Mouse (Mus musculus) CH12.LX (cell line): ENCODE results near the gene Miox.

ENCODE experiments used
- BHLHE40 ChIP-seq: IDR thresholded peaks from 2 replicates; pipeline ENCODE4 v1.6.1; 2011; ENCODE audit warnings: mild to moderate bottlenecking, low read depth, low read length, improper control_type of control experiment
- E2F4 ChIP-seq: IDR thresholded peaks from 2 replicates; pipeline ENCODE4 v1.6.1; 2011; ENCODE audit warnings: low read depth, low read length, improper control_type of control experiment; ENCODE audit not compliant: insufficient replicate concordance
- ELF1 ChIP-seq: IDR thresholded peaks from 2 replicates; pipeline ENCODE4 v1.6.1; 2014; ENCODE audit warnings: low read depth, mild to moderate bottlenecking, inconsistent platforms, low read length, improper control_type of control experiment
- ETS1 ChIP-seq: conservative IDR thresholded peaks from 2 replicates; pipeline ENCODE4 v1.6.1; 2012; ENCODE audit warnings: low read depth, mild to moderate bottlenecking, inconsistent platforms, low read length, improper control_type of control experiment, moderate library complexity
- KAT2A ChIP-seq: IDR thresholded peaks from 2 replicates; pipeline ENCODE4 v1.6.1; 2012; ENCODE audit warnings: low read length, improper control_type of control experiment, inconsistent platforms; ENCODE audit not compliant: insufficient replicate concordance
- MAZ ChIP-seq: IDR thresholded peaks from 2 replicates; pipeline ENCODE4 v1.6.1; 2012; ENCODE audit warnings: low read depth, mild to moderate bottlenecking, inconsistent platforms, low read length, improper control_type of control experiment, moderate library complexity
- MEF2A ChIP-seq: IDR thresholded peaks from 2 replicates; pipeline ENCODE4 v1.6.1; 2014; ENCODE audit warnings: low read depth, mild to moderate bottlenecking, inconsistent platforms, low read length, improper control_type of control experiment, borderline replicate concordance
- NELFE ChIP-seq: IDR thresholded peaks from 2 replicates; pipeline ENCODE4 v1.6.1; 2011; ENCODE audit warnings: low read depth, low read length, improper control_type of control experiment
- SMC3 ChIP-seq: IDR thresholded peaks from 2 replicates; pipeline ENCODE4 v1.6.1; 2011; ENCODE audit warnings: low read depth, low read length, improper control_type of control experiment
- ZC3H11A ChIP-seq: IDR thresholded peaks from 2 replicates; pipeline ENCODE4 v1.6.1; 2012; ENCODE audit warnings: low read depth, mild to moderate bottlenecking, inconsistent platforms, low read length, improper control_type of control experiment
- ZMIZ1 ChIP-seq: IDR thresholded peaks from 2 replicates; pipeline ENCODE4 v1.6.1; 2012; ENCODE audit warnings: low read depth, mild to moderate bottlenecking, inconsistent platforms, low read length, improper control_type of control experiment
- ZNF384 ChIP-seq: IDR thresholded peaks from 2 replicates; pipeline ENCODE4 v1.6.1; 2012; ENCODE audit warnings: low read depth, low read length, improper control_type of control experiment, inconsistent platforms

- no peak for TF ChIP-seq ZMIZ1
- TF ChIP-seq ETS1: no peak
- TF ChIP-seq ELF1: no peak
- TF ChIP-seq KAT2A: no peak
- no peak for TF ChIP-seq SMC3
- no peak for TF ChIP-seq MAZ
- TF ChIP-seq ZC3H11A: no peak
- no peak for TF ChIP-seq BHLHE40
- no peak for TF ChIP-seq MEF2A
- no peak for TF ChIP-seq NELFE
- no peak for TF ChIP-seq E2F4
- TF ChIP-seq ZNF384: no peak
Measured at GRCm38 (mm10) chr15:89340136-89340535, 5.9 kb downstream of the Miox start.
